Mouse (Mus musculus) lung, postnatal 0 days (tissue): ENCODE measurements around the gene Pdcd1.

Source experiments
- CTCF ChIP-seq: IDR thresholded peaks from 2 replicates; pipeline ENCODE4 v1.5.1; 2016; ENCODE audit warnings: antibody characterized with exemption, mild to moderate bottlenecking
- EP300 ChIP-seq: IDR thresholded peaks from 2 replicates; pipeline ENCODE4 v1.6.1; 2016; ENCODE audit warnings: antibody characterized with exemption, mild to moderate bottlenecking, control low read depth

DNA sequence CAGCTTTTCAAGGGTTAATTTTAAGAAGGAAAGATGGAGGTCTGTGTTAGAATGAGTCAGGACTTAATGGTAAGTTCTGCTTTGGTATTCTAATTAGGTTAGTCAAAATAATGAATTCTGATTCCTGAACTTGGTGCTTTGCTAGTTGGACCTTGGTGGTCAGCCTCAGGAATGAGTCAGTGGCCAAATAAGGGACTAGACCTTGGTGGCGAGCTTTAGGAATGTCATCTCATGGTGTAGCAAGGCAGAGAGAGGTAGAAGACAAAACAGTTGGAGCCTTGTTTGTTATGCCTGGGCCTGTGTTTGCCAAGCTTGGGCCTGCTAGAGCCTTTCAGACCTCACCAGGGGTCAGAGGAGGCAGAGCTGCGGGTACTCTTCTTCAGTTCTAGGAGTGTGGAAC, 23.6 kb downstream of the Pdcd1 start:
- TF ChIP-seq CTCF (no peak), EP300 (no peak)
